Mouse (Mus musculus) E14TG2a.4 (cell line): Measurements from ENCODE around the gene Tbx5.

Source experiments
- H3K27me3 ChIP-seq: 2 replicates; pipeline ENCODE4 v1.6.1; 2014; ENCODE audit warnings: low read length, control low read depth; ENCODE audit not compliant: insufficient read depth
- H3K36me3 ChIP-seq: 2 replicates; pipeline ENCODE4 v1.6.1; 2014; ENCODE audit warnings: low read length, control low read depth; ENCODE audit not compliant: insufficient read depth
- H3K4me1 ChIP-seq: replicated peaks from 2 replicates; pipeline ENCODE4 v1.6.1; 2014; ENCODE audit warnings: low read depth, low read length, control low read depth
- H3K4me3 ChIP-seq: replicated peaks from 2 replicates; pipeline ENCODE4 v1.5.1; 2014; ENCODE audit warnings: mild to moderate bottlenecking, low read length
- H3K9me3 ChIP-seq: 2 replicates; pipeline ENCODE4 v1.6.1; 2014; ENCODE audit warnings: low read length, control low read depth
- CTCF ChIP-seq: conservative IDR thresholded peaks from 2 replicates; pipeline ENCODE4 v1.5.1; 2014; ENCODE audit warnings: low read length
- NANOG ChIP-seq: IDR thresholded peaks from 2 replicates; pipeline ENCODE4 v1.6.1; 2014; ENCODE audit warnings: borderline replicate concordance, low read length, mixed read lengths
- POU5F1 ChIP-seq: IDR thresholded peaks from 2 replicates; pipeline ENCODE4 v1.6.1; 2014; ENCODE audit warnings: low read length, borderline replicate concordance

The Tbx5 gene

DNA sequence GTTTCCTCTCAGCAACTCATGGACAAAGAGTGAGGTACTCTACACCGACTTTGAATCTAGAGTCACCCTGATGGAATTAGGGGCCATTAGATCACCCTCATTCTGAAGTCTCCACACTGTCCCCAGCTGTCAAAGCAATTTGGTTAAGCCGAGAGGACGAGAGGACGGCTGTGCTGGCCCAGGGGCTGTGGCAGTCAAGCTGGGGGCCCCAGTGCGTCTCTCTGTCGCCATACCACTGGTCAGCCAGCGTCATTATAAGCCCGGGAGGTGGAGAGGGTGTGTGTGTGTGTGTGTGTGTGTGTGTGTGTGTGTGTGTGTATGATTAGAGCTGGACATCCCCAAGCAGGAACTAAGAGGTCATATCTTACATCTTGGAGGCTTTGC lies 10.9 kb downstream of the Tbx5 start:
- H3K27me3 ChIP-seq, result peaks cover 92% of the 10 kb centered on the region
- H3K4me3 ChIP-seq, result no peak overlapping the region
- H3K36me3 ChIP-seq, result no peaks in the 10 kb centered on the region
- no peaks in the 10 kb centered on the region for H3K9me3 ChIP-seq
- TF ChIP-seq NANOG, result no peak
- TF ChIP-seq CTCF, result no peak
- no peak for TF ChIP-seq POU5F1
- H3K4me1 ChIP-seq, result peaks cover 41% of the 10 kb centered on the region

DNA sequence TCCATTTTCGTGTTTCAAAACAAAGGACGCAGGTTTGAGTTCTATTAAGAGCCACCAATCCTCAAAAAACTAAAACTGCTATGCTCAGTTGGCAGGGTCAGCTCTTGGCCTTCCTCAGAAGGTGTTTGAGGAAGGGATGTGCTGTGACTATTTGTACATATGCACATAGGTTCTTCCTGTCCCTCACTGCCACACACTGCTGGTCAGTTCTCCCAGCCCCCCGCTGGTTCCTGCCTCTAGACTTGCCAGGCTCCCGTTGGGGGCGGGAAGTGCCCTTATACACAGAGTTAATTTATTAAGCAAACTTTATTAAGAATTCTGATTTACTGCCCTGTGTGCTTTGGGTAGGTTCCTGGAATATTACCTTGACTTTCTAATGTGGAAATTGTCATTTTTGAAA lies 11.9 kb downstream of the Tbx5 start:
- TF ChIP-seq CTCF (no peak), POU5F1 (no peak), NANOG (no peak)
- H3K36me3 ChIP-seq, result no peaks in the 10 kb centered on the region

GRCm38 (mm10) chr5:119844994-119845393 lies 12.5 kb downstream of the Tbx5 start:
- H3K9me3 ChIP-seq, result no peaks in the 10 kb centered on the region
- H3K36me3 ChIP-seq, result no peaks in the 10 kb centered on the region
- no peak for TF ChIP-seq CTCF
- no peak for TF ChIP-seq POU5F1
- no peak for TF ChIP-seq NANOG
- H3K4me1 ChIP-seq, result peaks cover 25% of the 10 kb centered on the region
- no peak overlapping the region for H3K4me3 ChIP-seq
- H3K27me3 ChIP-seq, result peaks cover 80% of the 10 kb centered on the region

More for the DNA sequence above, 11.9 kb downstream of the Tbx5 start:
- Histone ChIP-seq H3K27me3 (peaks cover 82% of the 10 kb centered on the region), H3K4me3 (no peak overlapping the region), H3K9me3 (no peaks in the 10 kb centered on the region), H3K4me1 (peaks cover 32% of the 10 kb centered on the region)

DNA sequence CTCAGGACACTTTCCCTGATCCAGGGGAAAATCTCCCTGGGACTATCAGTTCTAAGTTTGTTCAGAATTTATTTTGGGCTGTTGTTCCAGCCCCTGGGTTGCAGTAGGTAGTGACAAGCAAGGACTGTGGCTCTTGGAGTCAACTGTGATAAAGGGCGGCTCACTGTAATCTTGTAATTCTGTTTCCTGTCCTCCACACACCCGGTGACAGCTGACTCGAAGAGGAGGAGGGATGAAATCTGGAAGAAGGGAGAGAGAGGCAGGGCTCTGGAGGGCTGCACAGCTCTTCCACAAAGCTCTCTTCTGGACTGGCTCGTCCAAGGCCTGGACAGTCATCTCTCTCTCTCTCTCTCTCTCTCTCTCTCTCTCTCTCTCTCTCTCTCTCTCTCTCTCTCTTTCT lies 24.6 kb downstream of the Tbx5 start:
- TF ChIP-seq NANOG, result no peak
- no peak for TF ChIP-seq POU5F1
- no peak for TF ChIP-seq CTCF
- H3K4me1 ChIP-seq, result no peaks in the 10 kb centered on the region
- no peak overlapping the region for H3K4me3 ChIP-seq
- H3K36me3 ChIP-seq, result no peaks in the 10 kb centered on the region
- H3K27me3 ChIP-seq, result peaks cover 40% of the 10 kb centered on the region
- no peaks in the 10 kb centered on the region for H3K9me3 ChIP-seq

DNA sequence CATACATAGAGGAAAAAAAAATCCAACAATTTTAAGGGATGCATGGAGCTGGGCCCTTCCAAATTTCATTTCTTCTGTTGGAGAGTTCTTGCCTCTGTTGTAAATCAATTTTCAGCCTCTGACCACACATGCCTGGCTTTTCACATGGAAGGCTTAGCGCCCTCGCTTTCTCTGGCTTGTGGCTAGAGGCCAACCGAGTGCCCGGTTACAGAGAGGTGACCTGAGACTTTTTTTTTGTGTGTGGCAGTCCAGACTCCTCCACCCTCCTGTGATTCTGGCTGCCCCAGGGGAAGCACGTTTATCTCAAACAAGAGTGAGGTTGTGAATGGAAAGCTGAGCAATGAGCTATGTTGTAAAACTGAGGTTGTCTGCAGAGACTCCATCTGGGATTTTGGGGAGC lies 28.8 kb downstream of the Tbx5 start:
- Histone ChIP-seq H3K9me3 (no peaks in the 10 kb centered on the region), H3K4me1 (peaks cover 3% of the 10 kb centered on the region; the same call in 1 of the 2 replicates), H3K27me3 (peaks cover 44% of the 10 kb centered on the region), H3K36me3 (no peaks in the 10 kb centered on the region), H3K4me3 (no peak overlapping the region)
- no peak for TF ChIP-seq POU5F1
- no peak for TF ChIP-seq CTCF
- TF ChIP-seq NANOG, result no peak

GRCm38 (mm10) chr5:119862431-119862830 lies 30.0 kb downstream of the Tbx5 start:
- no peaks in the 10 kb centered on the region for H3K36me3 ChIP-seq
- H3K9me3 ChIP-seq, result no peaks in the 10 kb centered on the region
- peaks cover 14% of the 10 kb centered on the region; the same call in 1 of the 2 replicates for H3K4me1 ChIP-seq
- no peak overlapping the region for H3K4me3 ChIP-seq
- peaks cover 50% of the 10 kb centered on the region for H3K27me3 ChIP-seq
- TF ChIP-seq CTCF, result no peak
- TF ChIP-seq NANOG, result no peak
- TF ChIP-seq POU5F1, result no peak

DNA sequence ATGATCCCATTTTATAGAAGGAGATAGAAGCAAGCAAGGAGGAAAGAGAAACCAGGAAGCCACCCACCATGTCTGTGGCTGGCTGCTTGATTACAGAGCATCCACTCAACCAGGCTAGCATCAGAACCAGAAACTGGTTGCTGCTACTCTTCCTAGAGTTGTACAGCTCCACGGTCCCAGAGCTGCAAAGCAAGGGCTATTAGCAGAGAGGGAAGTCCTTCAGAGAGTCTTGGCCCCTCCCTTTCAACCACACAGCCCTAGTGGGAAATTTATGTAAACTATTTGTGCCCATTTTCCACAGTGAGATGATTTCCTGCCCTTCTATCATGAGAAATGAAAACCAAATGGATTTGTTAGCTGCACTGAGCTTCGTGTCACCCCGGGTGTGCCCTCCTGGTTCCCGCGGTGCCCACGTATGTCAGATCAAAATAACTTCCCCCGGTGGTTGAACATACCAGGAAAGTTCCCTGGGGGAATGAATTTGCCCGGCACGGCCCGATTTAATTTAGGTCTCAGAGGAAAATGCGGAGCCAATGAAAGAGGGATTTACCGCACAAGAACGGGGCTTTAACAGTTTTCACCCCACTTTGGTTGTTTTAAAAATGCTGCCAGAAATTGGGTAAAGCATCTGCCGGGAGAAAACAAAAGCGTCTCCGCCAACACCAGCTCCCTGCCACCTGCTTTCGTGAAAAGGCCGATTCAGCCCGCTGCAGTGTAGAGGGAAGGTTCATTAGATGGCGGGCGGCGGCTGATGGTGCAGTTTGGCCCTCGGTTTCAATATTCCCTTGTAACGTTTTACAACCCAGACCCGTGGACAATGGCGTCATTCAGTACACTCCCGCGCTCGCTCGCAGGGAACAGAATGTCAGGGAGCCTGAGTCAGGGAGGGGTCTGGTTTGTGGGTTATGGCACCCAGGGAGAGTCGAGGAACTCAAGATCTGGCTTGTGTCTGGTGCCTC lies 34.1 kb downstream of the Tbx5 start:
- TF ChIP-seq POU5F1, result no peak
- peaks cover 14% of the 10 kb centered on the region; the same call in 1 of the 2 replicates for H3K4me1 ChIP-seq

DNA sequence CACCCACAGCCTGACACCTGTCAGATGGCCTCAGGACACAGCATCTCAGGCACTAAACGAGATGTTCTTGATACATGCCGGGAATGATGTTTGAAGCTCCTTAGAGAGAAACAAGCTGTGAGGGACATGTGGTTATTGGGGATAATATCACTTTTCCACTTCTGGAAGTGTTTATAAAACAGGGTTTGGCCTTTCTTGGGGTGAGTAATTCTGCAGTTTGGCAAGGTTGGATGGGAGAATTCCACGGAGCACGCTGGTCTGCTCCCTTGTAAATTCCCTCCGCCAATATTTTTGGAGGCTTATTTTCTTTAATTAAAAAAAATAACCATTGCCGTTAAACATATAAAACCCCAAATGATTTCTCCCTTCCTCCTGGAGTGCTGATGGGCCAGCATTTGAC lies 35.5 kb downstream of the Tbx5 start:
- Histone ChIP-seq H3K4me1 (peaks cover 14% of the 10 kb centered on the region; the same call in 1 of the 2 replicates), H3K9me3 (no peaks in the 10 kb centered on the region), H3K36me3 (no peaks in the 10 kb centered on the region), H3K27me3 (peaks cover 42% of the 10 kb centered on the region), H3K4me3 (no peak overlapping the region)
- TF ChIP-seq POU5F1 (no peak), CTCF (no peak), NANOG (no peak)

More for the DNA sequence above, 34.1 kb downstream of the Tbx5 start:
- Histone ChIP-seq H3K36me3 (no peaks in the 10 kb centered on the region), H3K4me3 (peak overlapping the region; percentile 62), H3K27me3 (peaks cover 48% of the 10 kb centered on the region), H3K9me3 (no peaks in the 10 kb centered on the region)
